Mouse (Mus musculus) lung, postnatal 0 days (tissue): ENCODE measurements around the gene Clcnka. TPM values are rescaled to one million over a fixed set of nuclear protein-coding genes. Genes with fewer than 3 reads are reported as not detected.
A peak's percentile ranks its signal among the peaks of the same experiment; 100 is the strongest.

Source experiments
- ATAC-seq: fragments of 200-750 bp; cut with Nextera tagmentation; 2 replicates; pipeline ENCODE4 v1.8.0; 2017; ENCODE audit warnings: moderate library complexity
- DNase-seq: peaks from one replicate; pipeline ENCODE4 v3.0.0-alpha.2; 2016; ENCODE audit warnings: low spot score
- H3K27ac ChIP-seq: fragments of 300-500 bp; sonication (generic); 2 replicates; pipeline ENCODE4 v1.5.1; 2014; ENCODE audit warnings: antibody characterized with exemption, mild to moderate bottlenecking, low read length, mixed read lengths
- H3K27me3 ChIP-seq: fragments of 300-500 bp; sonication (generic); replicated peaks from 2 replicates; pipeline ENCODE4 v1.6.1; 2014; ENCODE audit warnings: low read length, mixed read lengths; ENCODE audit not compliant: insufficient read depth
- H3K36me3 ChIP-seq: fragments of 300-500 bp; sonication (generic); 2 replicates; pipeline ENCODE4 v1.6.1; 2014; ENCODE audit warnings: low read length, mixed read lengths; ENCODE audit not compliant: insufficient read depth
- H3K4me1 ChIP-seq: fragments of 300-500 bp; sonication (generic); 2 replicates; pipeline ENCODE4 v1.6.1; 2014; ENCODE audit warnings: antibody characterized with exemption, low read depth, low read length, mixed read lengths; ENCODE audit not compliant: insufficient read depth
- H3K4me2 ChIP-seq: fragments of 300-500 bp; sonication (generic); replicated peaks from 2 replicates; pipeline ENCODE4 v1.6.1; 2014; ENCODE audit warnings: low read depth, mild to moderate bottlenecking, low read length, moderate library complexity, mixed read lengths
- H3K4me3 ChIP-seq: fragments of 300-500 bp; sonication (generic); 2 replicates; pipeline ENCODE4 v1.5.1; 2014; ENCODE audit warnings: low read depth, low read length
- H3K9ac ChIP-seq: fragments of 300-500 bp; sonication (generic); replicated peaks from 2 replicates; pipeline ENCODE4 v1.6.1; 2014; ENCODE audit warnings: low read depth, mild to moderate bottlenecking
- H3K9me3 ChIP-seq: fragments of 300-500 bp; sonication (generic); 2 replicates; pipeline ENCODE4 v1.6.1; 2016; ENCODE audit warnings: low read length, mixed read lengths
- CTCF ChIP-seq: IDR thresholded peaks from 2 replicates; pipeline ENCODE4 v1.5.1; 2016; ENCODE audit warnings: antibody characterized with exemption, mild to moderate bottlenecking
- EP300 ChIP-seq: IDR thresholded peaks from 2 replicates; pipeline ENCODE4 v1.6.1; 2016; ENCODE audit warnings: antibody characterized with exemption, mild to moderate bottlenecking, control low read depth
- WGBS: fragments of 180-500 bp; shearing (Covaris S2); extraction: QIAGEN DNeasy Blood & Tissue Kit; methylation state at CpG from one replicate; pipeline ENCODE4 v1.1.7; 2014; 5-methylcytosine and 5-hydroxymethylcytosine counted together
- polyA plus RNA-seq: library from polyadenylated mRNA; unstranded; fragments of >200 nt; fragmentation: Nextera tagmentation; extraction: Ambion mirVana; gene quantifications from 2 replicates; pipeline ENCODE4 v1.2.1, GENCODE M21; 2015

The Clcnka gene
- polyA plus RNA-seq, 1 experiment from 2014 or later = 0.11 TPM

DNA sequence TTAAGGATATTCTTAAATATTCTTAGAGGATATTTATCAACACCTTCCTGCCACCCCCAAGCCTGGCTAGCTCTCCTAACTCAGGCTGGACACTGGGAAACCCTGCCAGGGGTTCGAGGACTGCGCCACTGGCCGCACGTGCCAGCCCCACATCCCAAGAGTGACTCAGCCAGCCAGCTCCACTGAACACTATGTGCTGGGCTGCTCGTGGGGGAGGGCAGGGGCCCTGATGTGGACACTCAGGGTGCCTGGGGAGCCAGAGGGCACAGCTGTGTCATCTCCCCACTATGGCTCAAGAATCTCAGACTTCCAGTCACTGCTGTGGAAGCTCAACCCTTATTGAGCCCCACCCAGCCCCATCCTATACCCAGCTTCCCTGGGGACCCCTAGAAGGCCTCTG lies 24.8 kb upstream of the Clcnka start:
- 67% methylated on average over 5 of the region's 5 CpGs for WGBS
- DNase-seq = no peak
- TF ChIP-seq CTCF (no peak), EP300 (peak; percentile 39; the same call in 1 of the 2 replicates)
- H3K27me3 ChIP-seq = no peaks in the 10 kb centered on the region
- no peak overlapping the region for H3K27ac ChIP-seq
- no peak overlapping the region for H3K4me2 ChIP-seq
- no peak overlapping the region for H3K4me3 ChIP-seq
- ATAC-seq = peak; percentile 41
- H3K4me1 ChIP-seq = peaks cover 5% of the 10 kb centered on the region
- no peak overlapping the region for H3K9ac ChIP-seq
- H3K36me3 ChIP-seq = no peaks in the 10 kb centered on the region
- H3K9me3 ChIP-seq = no peaks in the 10 kb centered on the region

- no peak for ATAC-seq
- WGBS = 81% methylated on average over 5 of the region's 5 CpGs
These were observed 24.3 kb upstream of the Clcnka start for GRCm38 (mm10) chr4:141422841-141423240.

DNA sequence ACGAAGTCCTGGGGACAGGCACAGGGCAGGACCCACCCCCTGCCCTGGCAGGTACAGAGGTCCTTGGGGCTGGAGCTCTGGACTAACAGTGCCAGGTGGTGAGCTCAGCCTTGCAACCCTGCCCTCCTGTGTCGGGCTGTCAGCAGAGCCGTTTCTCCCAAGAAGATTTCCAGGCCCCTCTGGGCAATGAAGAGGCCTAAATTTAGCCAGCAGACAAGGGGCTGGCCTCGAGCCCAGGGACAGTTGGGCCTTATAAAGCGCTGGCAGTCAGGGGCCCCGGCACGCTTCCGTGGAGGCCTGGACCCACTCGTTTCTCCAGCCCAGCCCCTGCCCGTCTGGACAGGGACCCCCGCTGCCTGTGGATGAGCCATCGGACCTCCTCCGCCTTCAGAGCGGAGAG lies 22.9 kb upstream of the Clcnka start:
- no peaks in the 10 kb centered on the region for H3K27me3 ChIP-seq
- ATAC-seq = 0 out of 2 replicates have a peak, but pooled peaks have one; percentile 8
- H3K4me1 ChIP-seq = peaks cover 5% of the 10 kb centered on the region
- H3K36me3 ChIP-seq = no peaks in the 10 kb centered on the region
- no peaks in the 10 kb centered on the region for H3K9me3 ChIP-seq
- DNase-seq = peak; percentile 55
- WGBS = 30% methylated on average over 14 of the region's 14 CpGs
- no peak overlapping the region for H3K4me3 ChIP-seq
- no peak overlapping the region for H3K27ac ChIP-seq
- H3K9ac ChIP-seq = peak overlapping the region; percentile 23; the same call in 1 of the 2 replicates
- H3K4me2 ChIP-seq = no peak overlapping the region
- 0 out of 2 replicates have a peak, but pooled peaks have one; percentile 4 for TF ChIP-seq CTCF
- no peak for TF ChIP-seq EP300

More at GRCm38 (mm10) chr4:141422841-141423240, 24.3 kb upstream of the Clcnka start:
- H3K9me3 ChIP-seq = no peaks in the 10 kb centered on the region
- H3K27me3 ChIP-seq = no peaks in the 10 kb centered on the region
- H3K36me3 ChIP-seq = no peaks in the 10 kb centered on the region
- H3K9ac ChIP-seq = no peak overlapping the region
- no peak for TF ChIP-seq CTCF
- TF ChIP-seq EP300 = no peak
- H3K4me1 ChIP-seq = peaks cover 5% of the 10 kb centered on the region
- DNase-seq = no peak
- no peak overlapping the region for H3K27ac ChIP-seq
- H3K4me3 ChIP-seq = no peak overlapping the region
- no peak overlapping the region for H3K4me2 ChIP-seq

DNA sequence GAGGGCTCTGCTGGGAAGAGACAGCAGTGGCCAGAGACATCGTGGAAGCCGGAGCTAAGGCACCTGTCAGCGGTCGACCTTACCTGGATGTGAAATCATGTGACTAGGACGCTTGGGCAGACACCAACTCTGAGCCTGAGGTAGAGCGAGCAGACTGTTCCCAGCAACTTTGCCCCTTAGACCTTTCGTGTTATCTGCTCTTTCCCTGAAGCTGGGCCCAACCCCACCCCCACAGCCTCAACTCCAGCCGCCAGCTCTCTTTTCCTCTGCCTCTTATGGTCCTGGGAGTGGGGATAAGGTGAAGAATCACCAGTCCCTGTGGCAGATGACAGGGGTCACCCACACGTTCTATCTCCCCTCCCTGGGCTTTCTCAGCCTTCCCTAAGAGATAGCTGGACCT lies 22.4 kb upstream of the Clcnka start:
- H3K36me3 ChIP-seq = no peaks in the 10 kb centered on the region
- WGBS = 39% methylated on average over 9 of the region's 9 CpGs
- TF ChIP-seq EP300 (no peak), CTCF (no peak)
- no peak overlapping the region for H3K4me3 ChIP-seq
- H3K9me3 ChIP-seq = no peaks in the 10 kb centered on the region
- ATAC-seq (no peak), DNase-seq (no peak)
- no peak overlapping the region for H3K4me2 ChIP-seq
- no peak overlapping the region; the same call in 1 of the 2 replicates for H3K9ac ChIP-seq
- H3K27me3 ChIP-seq = no peaks in the 10 kb centered on the region
- peaks cover 4% of the 10 kb centered on the region for H3K4me1 ChIP-seq
- no peak overlapping the region for H3K27ac ChIP-seq

GRCm38 (mm10) chr4:141420192-141420829 lies 21.8 kb upstream of the Clcnka start, which contains the start of gene Hspb7:
Gene Hspb7, plus strand, starts transcription at chr4:141420779.
- TF ChIP-seq EP300 (no peak), CTCF (no peak)
- no peak within 1 kb of the TSS for H3K4me2 ChIP-seq
- no peaks in the 10 kb centered on the region for H3K9me3 ChIP-seq
- H3K27ac ChIP-seq = no peak within 1 kb of the TSS
- 43% methylated on average over 9 of the region's 9 CpGs for whole genome bisulfite sequencing
- no peaks in the 10 kb centered on the region for H3K36me3 ChIP-seq
- DNase-seq (no peak), ATAC-seq (peak; percentile 18)
- H3K27me3 ChIP-seq = no peaks in the 10 kb centered on the region
- H3K9ac ChIP-seq = peak within 1 kb of the TSS; percentile 23; the same call in 1 of the 2 replicates
- no peaks in the 10 kb centered on the region; the same call in 1 of the 2 replicates for H3K4me1 ChIP-seq
- no peak within 1 kb of the TSS for H3K4me3 ChIP-seq

- DNase-seq = peak; percentile 35
- Histone ChIP-seq H3K4me3 (no peak overlapping the region), H3K27me3 (no peaks in the 10 kb centered on the region), H3K36me3 (no peaks in the 10 kb centered on the region), H3K9me3 (no peaks in the 10 kb centered on the region), H3K9ac (no peak overlapping the region), H3K4me2 (no peak overlapping the region), H3K4me1 (no peaks in the 10 kb centered on the region; the same call in 1 of the 2 replicates), H3K27ac (no peak overlapping the region)
- no peak for TF ChIP-seq CTCF
- ATAC-seq = peak; percentile 52
- 53% methylated on average over 27 of the region's 27 CpGs for WGBS
These were observed 21.1 kb upstream of the Clcnka start for GRCm38 (mm10) chr4:141419398-141420191.
